Mouse (Mus musculus): ENCODE measurements around the gene Acvr1. TPM values are rescaled to one million over a fixed set of nuclear protein-coding genes. Genes with fewer than 3 reads are reported as not detected.

Gene Acvr1
- polyA plus RNA-seq, 1 experiment from 2014 or later = 7.0 TPM

DNA sequence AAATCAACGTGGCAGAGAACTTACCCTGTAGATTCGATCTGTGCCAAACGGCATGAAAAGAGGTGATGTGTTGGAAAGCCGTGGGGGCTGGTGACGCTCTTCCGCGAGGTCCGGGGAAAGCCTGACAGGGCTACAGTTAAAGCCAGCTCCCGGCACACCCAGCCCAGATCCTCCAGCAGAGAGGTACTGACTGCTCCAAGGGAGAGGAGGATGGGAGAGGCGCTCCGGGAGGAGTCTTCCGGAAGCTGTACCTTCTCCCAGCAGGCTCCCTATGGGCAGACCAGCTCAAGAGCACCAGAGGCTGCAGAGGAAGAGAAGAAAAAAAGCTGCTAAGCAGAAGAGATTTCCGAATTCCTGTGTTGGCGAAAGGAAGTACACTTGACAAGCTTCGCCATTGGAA lies 51.0 kb downstream of the Acvr1 start:
- Histone ChIP-seq H3K27ac (no peak overlapping the region), H3K4me1 (0 out of 2 replicates have a peak, but pooled peaks cover 5% of the 10 kb centered on the region), H3K27me3 (replicated peaks) (no peaks in the 10 kb centered on the region), H3K36me3 (no peaks in the 10 kb centered on the region), H3K9me3 (no peaks in the 10 kb centered on the region), H3K4me3 (replicated peaks) (no peak overlapping the region), H3K9ac (no peak overlapping the region), H3K4me2 (0 out of 2 replicates have a peak overlapping the region, but pooled peaks have one; percentile 19)
- 44% methylated on average over 15 of the region's 15 CpGs for WGBS
- ATAC-seq (ENCODE audit: insufficient read depth, low FRiP score, low read depth) = no peak

DNA sequence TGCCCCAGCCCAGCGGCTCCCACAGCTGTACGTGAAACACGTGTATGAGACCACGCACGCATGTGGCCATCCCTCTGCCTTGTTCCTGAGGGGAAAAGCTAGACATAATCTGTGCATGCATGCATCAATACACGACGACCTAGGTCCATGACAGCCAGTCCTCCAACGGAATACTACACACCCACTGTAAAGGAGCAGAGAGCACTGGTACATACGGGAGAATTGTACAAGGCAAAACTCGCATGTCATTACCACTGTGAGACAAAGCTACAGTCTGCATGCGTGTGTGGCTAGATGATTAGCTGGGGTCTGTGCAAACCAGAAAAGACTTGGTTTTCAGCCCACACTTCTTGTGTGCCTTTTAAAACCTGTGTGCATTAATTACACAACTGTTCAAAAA lies 52.5 kb downstream of the Acvr1 start:
- Histone ChIP-seq H3K9me3 (no peaks in the 10 kb centered on the region), H3K36me3 (no peaks in the 10 kb centered on the region), H3K9ac (no peak overlapping the region), H3K4me2 (no peak overlapping the region), H3K27me3 (replicated peaks) (no peaks in the 10 kb centered on the region), H3K27ac (no peak overlapping the region), H3K4me3 (replicated peaks) (no peak overlapping the region), H3K4me1 (no peaks in the 10 kb centered on the region)
- WGBS = 91% methylated on average over 11 of the region's 11 CpGs
- no peak for ATAC-seq (ENCODE audit: insufficient read depth, low FRiP score, low read depth)

DNA sequence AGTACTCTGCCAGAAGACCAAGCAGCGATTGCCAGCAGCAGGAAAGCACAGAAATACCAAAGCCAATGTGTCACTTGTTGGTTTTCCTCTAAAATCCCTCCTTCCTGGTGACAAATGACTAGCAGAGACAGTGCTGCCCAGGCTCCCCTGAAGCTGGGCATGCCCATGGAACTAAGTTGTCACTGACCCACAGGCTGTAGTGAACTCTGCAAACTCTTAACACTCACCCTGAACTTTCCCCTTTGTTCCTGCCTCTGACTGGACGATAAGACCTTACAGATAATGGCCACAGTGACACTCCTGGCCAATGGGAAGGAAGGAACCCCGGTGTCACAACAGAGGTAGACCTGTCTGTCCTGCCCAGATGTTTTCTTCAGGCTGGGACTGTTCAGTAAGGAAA lies 53.7 kb downstream of the Acvr1 start:
- H3K4me1 ChIP-seq = no peaks in the 10 kb centered on the region
- H3K4me2 ChIP-seq = no peak overlapping the region
- H3K4me3 ChIP-seq (replicated peaks) = no peak overlapping the region
- no peaks in the 10 kb centered on the region for H3K36me3 ChIP-seq
- WGBS = 65% methylated on average over 3 of the region's 3 CpGs
- no peaks in the 10 kb centered on the region for H3K27me3 ChIP-seq (replicated peaks)
- no peak overlapping the region for H3K27ac ChIP-seq
- no peak overlapping the region for H3K9ac ChIP-seq
- ATAC-seq (ENCODE audit: insufficient read depth, low FRiP score, low read depth) = no peak
- H3K9me3 ChIP-seq = no peaks in the 10 kb centered on the region

DNA sequence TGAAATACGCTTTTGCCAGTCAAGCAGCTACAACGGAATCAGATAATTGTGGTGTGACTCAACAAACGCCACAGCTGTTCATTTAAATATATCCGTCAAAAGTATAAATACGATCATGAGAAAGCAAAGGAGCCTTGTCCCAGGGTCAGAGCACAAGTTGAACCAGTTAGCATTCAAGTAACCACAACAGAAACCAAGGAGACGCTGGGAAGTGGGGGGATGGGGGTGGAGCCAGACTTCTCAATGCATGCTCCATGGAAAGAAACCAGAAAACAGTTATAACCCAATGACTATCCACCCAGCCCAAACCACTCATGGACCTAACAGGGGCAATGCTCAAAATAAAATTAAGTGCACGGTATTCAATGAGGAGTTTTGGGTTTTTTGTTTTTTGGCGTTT lies 56.8 kb downstream of the Acvr1 start:
- Histone ChIP-seq H3K4me2 (no peak overlapping the region), H3K9me3 (no peaks in the 10 kb centered on the region), H3K4me1 (0 out of 2 replicates have a peak, but pooled peaks cover 3% of the 10 kb centered on the region), H3K27me3 (replicated peaks) (no peaks in the 10 kb centered on the region), H3K36me3 (no peaks in the 10 kb centered on the region), H3K4me3 (replicated peaks) (no peak overlapping the region), H3K27ac (no peak overlapping the region), H3K9ac (no peak overlapping the region)
- ATAC-seq (ENCODE audit: insufficient read depth, low FRiP score, low read depth) = no peak
- 53% methylated on average over 8 of the region's 8 CpGs for WGBS

DNA sequence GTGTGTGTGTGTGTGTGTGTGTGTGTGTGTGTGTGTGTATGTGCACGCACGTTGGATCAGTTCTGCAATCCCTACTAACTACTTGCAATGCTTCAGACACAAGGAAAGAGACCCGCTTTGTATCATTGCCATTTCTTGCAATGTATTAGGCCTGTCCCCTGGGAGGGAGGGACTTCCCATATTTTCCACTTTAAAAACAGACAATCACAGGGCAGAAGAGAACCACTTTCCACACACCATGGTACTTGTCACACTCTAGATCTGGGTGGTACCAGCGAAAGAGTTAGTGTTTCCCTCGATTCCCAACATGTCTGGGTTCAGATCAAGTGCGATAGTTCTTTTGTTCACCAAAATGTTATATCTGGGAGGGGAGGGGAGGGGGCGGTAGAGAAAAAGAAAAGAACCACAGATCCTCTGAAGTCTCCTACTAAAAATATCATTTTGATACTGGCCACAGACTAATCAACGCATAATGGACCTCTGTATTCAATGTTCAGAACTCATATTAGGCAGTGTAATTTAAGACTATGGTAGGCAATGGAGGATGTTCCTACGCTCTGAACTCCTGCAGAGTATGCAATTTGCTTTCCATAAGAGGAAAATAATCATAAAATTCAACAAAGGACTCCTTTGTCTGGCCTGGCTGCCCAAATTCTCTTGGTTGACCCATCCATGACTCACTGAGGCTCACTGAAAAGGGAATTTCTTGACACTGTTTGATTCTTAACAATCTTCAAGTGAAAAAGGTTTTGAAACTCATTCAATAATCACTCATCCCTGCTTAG lies 61.5 kb downstream of the Acvr1 start:
- 78% methylated on average over 9 of the region's 9 CpGs for WGBS
- no peak overlapping the region for H3K4me2 ChIP-seq
- ATAC-seq (ENCODE audit: insufficient read depth, low FRiP score, low read depth) = no peak
- H3K9me3 ChIP-seq = no peaks in the 10 kb centered on the region
- H3K36me3 ChIP-seq = no peaks in the 10 kb centered on the region
- no peak overlapping the region for H3K27ac ChIP-seq
- 0 out of 2 replicates have a peak, but pooled peaks cover 3% of the 10 kb centered on the region for H3K4me1 ChIP-seq
- no peaks in the 10 kb centered on the region for H3K27me3 ChIP-seq (replicated peaks)
- H3K4me3 ChIP-seq (replicated peaks) = no peak overlapping the region
- no peak overlapping the region for H3K9ac ChIP-seq

DNA sequence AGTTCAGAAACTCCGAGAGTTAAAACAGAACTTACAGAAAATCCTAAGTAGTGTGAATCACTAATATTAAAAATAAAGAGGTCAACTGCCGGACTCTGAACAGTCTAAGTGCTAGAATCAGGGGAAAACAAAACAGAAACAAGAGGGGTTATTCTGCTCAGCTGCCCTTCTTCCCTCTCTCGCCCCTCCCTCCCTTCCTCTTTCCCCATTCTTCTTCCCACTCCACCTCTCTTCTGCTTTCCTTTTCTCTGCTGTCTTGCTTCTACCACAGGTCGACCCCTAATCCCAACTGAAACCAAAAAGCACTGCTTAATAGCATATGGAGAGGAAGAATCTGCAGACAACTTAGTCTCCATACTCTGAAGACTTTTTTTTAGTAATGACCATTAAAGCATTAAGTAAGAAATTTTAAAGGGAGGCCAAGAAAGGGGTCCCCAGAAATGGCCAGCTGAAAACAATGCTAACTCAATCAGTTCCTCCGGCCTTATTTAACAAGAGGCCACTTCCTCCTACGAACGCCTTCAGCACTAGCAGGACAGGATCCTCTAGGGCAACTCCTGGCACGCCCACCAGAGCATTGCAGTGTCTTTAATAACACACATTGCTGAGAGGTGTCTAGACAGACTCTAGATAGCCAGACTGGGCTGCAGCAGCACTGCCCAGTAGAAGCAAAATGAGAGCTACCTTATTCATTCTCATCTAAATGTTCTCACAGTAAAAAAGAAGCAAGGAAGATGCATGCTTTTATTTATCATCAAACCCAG lies 70.1 kb downstream of the Acvr1 start:
- H3K9ac ChIP-seq = no peak overlapping the region
- no peaks in the 10 kb centered on the region for H3K27me3 ChIP-seq (replicated peaks)
- H3K4me2 ChIP-seq = no peak overlapping the region
- H3K36me3 ChIP-seq = no peaks in the 10 kb centered on the region
- no peak for ATAC-seq (ENCODE audit: insufficient read depth, low FRiP score, low read depth)
- no peaks in the 10 kb centered on the region for H3K9me3 ChIP-seq
- no peak overlapping the region for H3K27ac ChIP-seq
- H3K4me3 ChIP-seq (replicated peaks) = no peak overlapping the region
- peaks cover 6% of the 10 kb centered on the region; the same call in 1 of the 2 replicates for H3K4me1 ChIP-seq
- 58% methylated on average over 8 of the region's 8 CpGs for WGBS

DNA sequence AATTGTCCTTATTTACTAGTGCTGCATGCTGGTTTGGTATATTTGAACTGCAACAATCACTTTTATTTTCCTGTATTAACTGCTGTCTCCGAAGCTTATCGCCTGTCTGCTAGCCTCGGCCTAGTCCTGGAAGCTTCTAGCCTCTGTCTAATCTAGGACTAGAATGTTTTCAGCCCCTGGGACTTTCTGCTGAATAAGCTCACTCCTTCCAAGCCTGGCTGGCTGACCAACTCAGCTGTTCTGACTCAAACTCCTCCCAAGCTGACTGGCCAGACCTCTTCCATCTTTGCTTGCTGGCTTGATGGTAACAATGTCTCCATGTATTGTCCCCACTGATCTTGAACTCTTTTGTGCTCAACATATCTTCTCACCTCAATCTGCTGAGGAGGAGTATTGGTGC lies 71.7 kb downstream of the Acvr1 start:
- no peak overlapping the region for H3K4me2 ChIP-seq
- no peak overlapping the region for H3K4me3 ChIP-seq (replicated peaks)
- peaks cover 6% of the 10 kb centered on the region; the same call in 1 of the 2 replicates for H3K4me1 ChIP-seq
- H3K36me3 ChIP-seq = no peaks in the 10 kb centered on the region
- no peak for ATAC-seq (ENCODE audit: insufficient read depth, low FRiP score, low read depth)
- whole genome bisulfite sequencing = 84% methylated on average over 3 of the region's 3 CpGs
- H3K9me3 ChIP-seq = no peaks in the 10 kb centered on the region
- no peak overlapping the region for H3K27ac ChIP-seq
- H3K27me3 ChIP-seq (replicated peaks) = no peaks in the 10 kb centered on the region
- no peak overlapping the region for H3K9ac ChIP-seq

DNA sequence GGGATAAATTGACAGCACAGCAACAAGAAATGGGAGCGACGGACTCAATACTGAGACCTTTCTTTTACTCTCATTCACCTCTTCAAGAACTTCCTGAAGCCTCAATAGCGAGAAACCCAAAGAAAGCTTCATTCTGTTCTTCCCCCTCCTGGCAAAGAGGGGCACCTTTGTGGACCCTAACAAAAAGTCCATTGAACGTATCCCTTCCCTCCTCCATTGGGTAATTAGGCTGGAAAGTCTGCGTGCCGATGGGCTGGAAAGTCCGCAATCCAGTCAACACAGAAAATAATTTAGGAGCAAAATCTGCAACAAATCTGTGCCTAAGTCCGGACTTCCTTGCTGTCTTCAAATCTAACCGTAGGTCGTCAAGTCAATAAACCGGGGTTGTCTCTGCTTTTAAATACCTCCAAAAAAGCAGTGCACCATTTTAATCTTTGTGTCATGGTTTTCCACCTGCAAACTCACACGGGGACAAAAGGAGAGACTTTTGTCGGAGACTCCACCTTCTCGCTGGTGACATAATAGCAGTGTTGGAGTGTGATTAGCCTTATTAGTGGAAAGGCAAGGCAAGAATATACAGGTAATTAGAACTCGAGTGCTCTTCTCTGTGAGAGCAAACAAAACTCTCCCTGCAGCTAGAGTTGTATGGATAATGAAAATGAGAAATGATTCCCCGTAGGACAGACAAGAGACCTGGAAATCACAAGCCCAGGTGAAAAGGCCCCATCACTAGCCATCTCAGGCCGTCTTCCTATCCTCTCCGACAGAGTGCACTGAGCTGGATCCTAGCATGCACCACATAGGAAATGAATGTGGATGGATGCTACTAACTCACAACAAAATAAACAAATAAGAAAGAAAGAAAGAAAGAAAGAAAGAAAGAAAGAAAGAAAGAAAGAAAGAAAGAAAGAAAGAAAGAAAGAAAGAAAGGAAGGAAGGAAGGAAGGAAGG lies 73.0 kb downstream of the Acvr1 start:
- Histone ChIP-seq H3K4me2 (no peak overlapping the region), H3K27ac (no peak overlapping the region), H3K9me3 (no peaks in the 10 kb centered on the region), H3K9ac (no peak overlapping the region), H3K36me3 (no peaks in the 10 kb centered on the region), H3K27me3 (replicated peaks) (no peaks in the 10 kb centered on the region), H3K4me3 (replicated peaks) (no peak overlapping the region), H3K4me1 (peaks cover 11% of the 10 kb centered on the region)
- ATAC-seq (ENCODE audit: insufficient read depth, low FRiP score, low read depth) = no peak
- WGBS = 86% methylated on average over 18 of the region's 18 CpGs

DNA sequence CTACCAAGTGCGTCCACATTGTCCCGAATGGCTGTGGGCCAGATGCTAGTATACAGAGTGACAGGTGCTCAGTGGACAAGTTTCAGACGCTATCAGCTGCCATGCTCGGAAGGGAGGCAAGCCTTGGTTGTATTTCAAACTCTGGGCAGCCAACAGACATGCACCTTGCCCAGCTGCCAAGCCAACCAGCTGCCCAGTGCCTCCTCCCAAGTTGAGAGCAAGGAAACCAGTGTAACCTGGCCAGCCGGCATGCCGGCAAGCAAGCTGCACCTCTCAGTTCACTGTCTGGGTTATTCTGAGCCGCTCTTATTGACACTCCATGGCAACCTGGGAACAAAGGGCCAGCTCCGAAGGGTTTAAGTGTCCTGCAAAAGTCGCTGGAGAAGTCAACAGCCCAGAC lies 77.7 kb downstream of the Acvr1 start:
- Histone ChIP-seq H3K4me3 (replicated peaks) (no peak overlapping the region), H3K4me1 (peaks cover 33% of the 10 kb centered on the region), H3K36me3 (no peaks in the 10 kb centered on the region), H3K9ac (no peak overlapping the region), H3K4me2 (no peak overlapping the region), H3K27me3 (replicated peaks) (no peaks in the 10 kb centered on the region), H3K9me3 (no peaks in the 10 kb centered on the region), H3K27ac (no peak overlapping the region)
- 77% methylated on average over 9 of the region's 9 CpGs for WGBS
- ATAC-seq (ENCODE audit: insufficient read depth, low FRiP score, low read depth) = peak; percentile 13; the same call in 1 of the 2 replicates

DNA sequence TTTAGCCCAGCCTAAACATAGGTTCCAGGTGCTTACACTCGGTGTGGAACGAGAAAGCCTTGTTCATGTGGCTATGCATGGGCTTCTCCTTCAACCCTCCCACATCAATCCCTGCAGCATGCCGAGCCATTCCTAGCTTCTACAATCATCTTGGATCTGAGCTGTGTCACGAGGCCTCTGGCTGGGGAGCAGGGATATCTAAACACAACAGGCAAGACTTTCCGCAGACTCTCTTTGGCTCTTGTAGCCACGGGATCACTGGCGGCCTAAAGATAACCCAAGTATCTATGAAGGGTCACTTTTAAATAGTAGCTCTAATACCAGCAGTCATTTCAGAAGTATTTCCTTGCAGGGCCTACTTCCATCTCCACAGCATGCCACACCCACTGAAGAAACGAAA lies 78.6 kb downstream of the Acvr1 start:
- WGBS = 76% methylated on average over 8 of the region's 8 CpGs
- Histone ChIP-seq H3K4me3 (replicated peaks) (no peak overlapping the region), H3K4me1 (peaks cover 33% of the 10 kb centered on the region), H3K9ac (no peak overlapping the region), H3K27ac (no peak overlapping the region), H3K36me3 (no peaks in the 10 kb centered on the region), H3K27me3 (replicated peaks) (no peaks in the 10 kb centered on the region), H3K4me2 (no peak overlapping the region), H3K9me3 (no peaks in the 10 kb centered on the region)
- no peak for ATAC-seq (ENCODE audit: insufficient read depth, low FRiP score, low read depth)

DNA sequence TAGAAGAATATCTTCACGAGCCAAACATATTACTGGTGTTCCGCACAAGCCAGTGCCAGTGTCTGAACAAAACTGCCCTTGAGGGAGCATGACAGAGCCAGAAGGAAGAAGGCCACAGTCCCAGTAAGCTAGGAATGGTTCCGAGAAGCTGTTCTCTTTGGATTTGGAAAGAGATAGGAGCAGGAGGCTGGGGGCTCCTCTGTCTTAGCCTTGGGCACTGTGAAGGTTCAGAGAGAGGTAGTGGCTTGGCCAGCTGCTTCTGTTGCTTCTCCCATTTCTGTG lies 79.7 kb downstream of the Acvr1 start:
- 74% methylated on average over 3 of the region's 3 CpGs for WGBS
- Histone ChIP-seq H3K4me3 (replicated peaks) (no peak overlapping the region), H3K4me1 (peaks cover 33% of the 10 kb centered on the region), H3K9me3 (no peaks in the 10 kb centered on the region), H3K36me3 (no peaks in the 10 kb centered on the region), H3K4me2 (no peak overlapping the region), H3K27ac (peak overlapping the region; percentile 50; the same call in 1 of the 2 replicates), H3K9ac (no peak overlapping the region), H3K27me3 (replicated peaks) (no peaks in the 10 kb centered on the region)
- no peak for ATAC-seq (ENCODE audit: insufficient read depth, low FRiP score, low read depth)
